Mouse (Mus musculus) gastrocnemius, adult 2 months (tissue): ENCODE measurements around the gene Kcnk3. TPM values are rescaled to one million over a fixed set of nuclear protein-coding genes. Genes with fewer than 3 reads are reported as not detected.

ENCODE experiments used
- DNase-seq: peaks from one replicate; pipeline ENCODE4 v3.0.0; 2022
- H3K27ac ChIP-seq: fragments of 200-600 bp; 2 replicates; pipeline ENCODE4 v1.8.1; 2022; ENCODE audit warnings: mild to moderate bottlenecking
- H3K4me3 ChIP-seq: fragments of 200-600 bp; 2 replicates; pipeline ENCODE4 v1.8.1; 2022; ENCODE audit warnings: mild to moderate bottlenecking, moderate library complexity
- CTCF ChIP-seq: fragments of 200-600 bp; IDR thresholded peaks from 2 replicates; pipeline ENCODE4 v1.8.1; 2022; ENCODE audit warnings: antibody characterized with exemption, mild to moderate bottlenecking, moderate library complexity
- intact Hi-C: fragments of 180-260 bp; cut with DNase I; formaldehyde crosslinking; loops from one replicate; pipeline ENCODE4 v1.15.1; 2025
- total RNA-seq, 2 experiments: library from RNA; stranded (reverse); gene quantifications; 2 replicates each; pipeline ENCODE4 v1.2.3; 2021

Gene Kcnk3
- total RNA-seq, 2 experiments from 2014 or later, result 0.26 to 0.33 TPM

DNA sequence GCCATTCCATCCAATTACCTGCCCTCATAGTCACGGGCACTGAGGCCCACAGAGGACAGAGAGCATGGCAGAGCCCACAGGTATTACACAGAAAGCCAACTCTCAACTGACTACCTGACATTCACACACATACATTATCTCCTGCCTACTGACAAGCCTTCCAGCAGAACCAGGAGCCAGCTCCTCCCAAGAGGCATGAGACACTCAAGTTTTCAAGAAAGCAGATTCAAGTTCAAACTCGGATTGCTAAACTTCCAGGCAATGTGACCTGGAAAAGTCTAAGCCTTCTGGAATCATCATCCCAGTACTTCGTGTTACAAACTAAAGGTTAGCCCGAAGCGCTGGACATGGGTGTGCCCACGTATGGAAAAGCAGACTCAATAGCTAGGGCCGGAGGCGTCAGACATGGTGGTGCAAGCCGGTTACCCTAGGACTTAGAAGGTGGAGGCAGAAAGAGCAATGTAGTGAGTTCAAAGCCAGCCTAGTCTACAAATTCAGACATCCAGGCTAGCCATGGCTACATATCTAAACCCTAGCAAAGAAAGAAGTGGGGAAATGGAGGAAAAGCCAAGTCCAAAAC, 33.3 kb downstream of the Kcnk3 start:
- DNase-seq, result no peak
- H3K4me3 ChIP-seq, result no peak overlapping the region
- H3K27ac ChIP-seq, result no peak overlapping the region
- no peak for TF ChIP-seq CTCF
- intact Hi-C loops, result no loop called here

DNA sequence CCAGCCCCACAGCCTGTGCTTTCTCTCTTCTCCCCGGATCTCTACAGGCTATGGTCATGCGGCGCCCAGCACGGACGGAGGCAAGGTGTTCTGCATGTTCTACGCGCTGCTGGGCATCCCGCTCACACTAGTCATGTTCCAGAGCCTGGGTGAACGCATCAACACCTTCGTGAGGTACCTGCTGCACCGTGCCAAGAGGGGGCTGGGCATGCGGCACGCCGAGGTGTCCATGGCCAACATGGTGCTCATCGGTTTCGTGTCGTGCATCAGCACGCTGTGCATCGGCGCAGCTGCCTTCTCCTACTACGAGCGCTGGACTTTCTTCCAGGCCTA, 33.8 kb downstream of the Kcnk3 start:
- H3K4me3 ChIP-seq, result peak overlapping the region; percentile 60
- DNase-seq, result no peak
- intact Hi-C loops, result no loop called here
- TF ChIP-seq CTCF, result no peak
- H3K27ac ChIP-seq, result no peak overlapping the region

DNA sequence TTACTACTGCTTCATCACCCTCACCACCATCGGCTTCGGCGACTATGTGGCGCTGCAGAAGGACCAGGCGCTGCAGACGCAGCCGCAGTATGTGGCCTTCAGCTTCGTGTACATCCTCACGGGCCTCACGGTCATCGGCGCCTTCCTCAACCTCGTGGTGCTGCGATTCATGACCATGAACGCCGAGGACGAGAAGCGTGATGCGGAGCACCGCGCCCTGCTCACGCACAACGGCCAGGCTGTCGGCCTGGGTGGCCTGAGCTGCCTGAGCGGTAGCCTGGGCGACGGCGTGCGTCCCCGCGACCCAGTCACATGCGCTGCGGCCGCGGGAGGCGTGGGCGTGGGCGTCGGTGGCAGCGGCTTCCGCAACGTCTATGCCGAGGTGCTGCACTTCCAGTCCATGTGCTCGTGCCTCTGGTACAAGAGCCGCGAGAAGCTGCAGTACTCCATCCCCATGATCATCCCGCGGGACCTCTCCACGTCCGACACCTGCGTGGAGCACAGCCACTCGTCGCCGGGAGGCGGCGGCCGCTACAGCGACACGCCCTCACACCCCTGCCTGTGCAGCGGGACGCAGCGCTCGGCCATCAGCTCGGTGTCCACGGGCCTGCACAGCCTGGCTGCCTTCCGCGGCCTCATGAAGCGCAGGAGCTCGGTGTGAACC, 34.3 kb downstream of the Kcnk3 start:
- intact Hi-C loops, result no loop called here

DNA sequence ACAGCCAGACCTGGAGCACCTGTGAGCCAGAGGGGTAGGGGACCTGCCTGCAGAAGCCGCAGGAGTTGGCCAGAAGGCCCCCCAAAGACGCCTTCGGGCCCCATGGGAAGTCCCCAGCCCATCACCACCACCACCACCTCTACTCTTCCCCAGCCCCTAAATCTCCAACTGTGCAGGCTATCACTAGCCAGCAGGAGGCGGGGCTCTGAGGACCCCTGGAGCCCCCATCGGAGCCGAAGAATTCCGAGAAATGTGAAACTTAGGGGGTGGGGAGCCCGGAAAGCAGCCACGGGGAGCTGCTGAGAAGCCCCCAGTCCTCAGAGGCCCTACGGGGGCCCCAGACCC, 34.8 kb downstream of the Kcnk3 start:
- DNase-seq, result no peak
- intact Hi-C loops, result no loop called here
- TF ChIP-seq CTCF, result no peak
- Histone ChIP-seq H3K4me3 (peak overlapping the region; percentile 60), H3K27ac (no peak overlapping the region)

More for the DNA sequence above, 34.3 kb downstream of the Kcnk3 start:
- no peak for TF ChIP-seq CTCF
- DNase-seq, result no peak
- Histone ChIP-seq H3K27ac (no peak overlapping the region), H3K4me3 (peak overlapping the region; percentile 60)

DNA sequence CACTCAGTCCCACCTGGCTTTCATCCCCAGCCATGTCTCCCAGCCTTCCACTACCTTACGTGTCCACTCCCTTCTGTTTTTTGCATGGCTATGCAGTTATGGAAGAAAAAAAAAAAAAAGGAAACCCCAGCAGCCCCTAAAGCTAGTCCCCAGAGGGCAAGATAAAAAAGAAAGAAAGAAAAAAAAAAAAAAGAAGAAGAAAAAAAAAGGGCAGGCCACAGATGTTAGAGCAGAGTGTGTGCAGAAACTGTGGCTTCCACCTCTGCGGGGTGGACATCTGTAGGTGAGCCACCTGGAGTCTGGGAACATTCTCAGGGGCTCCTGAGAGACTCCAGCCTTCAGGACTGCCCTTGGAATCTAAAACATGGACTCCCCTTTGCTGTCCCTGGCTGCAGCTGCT, 35.4 kb downstream of the Kcnk3 start:
- H3K27ac ChIP-seq, result no peak overlapping the region
- DNase-seq, result no peak
- TF ChIP-seq CTCF, result no peak
- intact Hi-C loops, result no loop called here
- H3K4me3 ChIP-seq, result no peak overlapping the region

DNA sequence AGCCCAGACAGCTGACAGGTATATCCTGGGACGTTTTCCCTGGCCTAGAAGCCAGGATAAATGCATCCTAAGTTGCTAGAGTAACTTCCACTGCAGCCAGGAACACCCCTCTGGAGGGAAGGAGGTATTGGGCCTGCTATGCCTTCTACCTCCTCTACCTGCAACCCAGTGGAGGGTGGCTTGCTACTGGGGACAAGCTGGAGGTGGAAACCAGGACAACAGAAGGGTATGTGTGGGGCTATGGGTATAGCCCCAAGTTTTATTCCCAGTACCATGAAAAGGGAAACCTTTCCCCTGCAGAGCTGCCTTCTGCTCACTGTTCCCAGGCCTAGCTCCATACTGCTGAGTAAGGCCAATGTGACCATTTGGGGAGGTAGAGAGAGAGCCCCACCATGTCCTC, 36.3 kb downstream of the Kcnk3 start:
- intact Hi-C loops, result no loop called here

DNA sequence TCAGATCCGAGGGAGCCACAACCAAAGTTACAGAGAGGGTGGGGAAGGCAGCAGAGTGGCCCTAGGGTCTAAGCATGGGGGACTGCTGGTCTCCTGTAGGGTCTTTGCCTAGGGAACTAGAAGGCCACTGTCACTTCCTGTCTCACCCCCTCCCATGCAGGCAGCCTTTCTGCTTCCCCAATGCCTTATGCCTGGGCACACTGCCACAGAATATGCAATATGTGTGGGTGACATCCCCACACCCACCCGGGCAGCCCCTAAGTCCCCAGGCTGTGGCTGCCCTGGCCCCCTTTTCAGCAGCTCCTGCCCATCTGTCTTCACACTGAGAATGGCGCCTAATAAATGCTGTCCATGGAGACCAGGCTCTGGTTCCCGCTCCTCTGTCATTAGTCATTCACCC, 36.9 kb downstream of the Kcnk3 start:
- TF ChIP-seq CTCF, result no peak
- Histone ChIP-seq H3K4me3 (no peak overlapping the region), H3K27ac (no peak overlapping the region)
- DNase-seq, result no peak
- intact Hi-C loops, result no loop called here

More for the DNA sequence above, 36.3 kb downstream of the Kcnk3 start:
- DNase-seq, result no peak
- Histone ChIP-seq H3K27ac (no peak overlapping the region), H3K4me3 (no peak overlapping the region)
- TF ChIP-seq CTCF, result no peak

DNA sequence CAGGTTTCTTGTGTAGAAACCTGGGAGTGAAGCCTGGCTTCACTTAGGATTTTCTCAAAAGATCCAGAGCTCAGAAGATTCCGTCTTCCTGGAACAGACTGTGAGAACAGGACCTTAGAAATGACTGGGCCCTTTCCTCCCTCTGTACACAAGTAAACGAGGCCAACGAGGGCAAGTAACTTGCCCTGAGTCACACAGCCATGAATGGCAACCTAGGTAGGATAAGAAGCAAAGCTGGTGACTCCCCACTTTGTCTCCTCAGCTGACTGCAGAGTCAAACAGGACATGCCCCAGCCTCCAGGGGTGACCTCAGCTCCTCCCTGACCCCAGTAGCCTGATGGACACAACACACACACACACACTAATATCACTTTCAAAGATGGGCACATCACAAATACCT, 37.4 kb downstream of the Kcnk3 start:
- no peak overlapping the region for H3K27ac ChIP-seq
- no peak for TF ChIP-seq CTCF
- no peak overlapping the region for H3K4me3 ChIP-seq
- DNase-seq, result no peak
- intact Hi-C loops, result no loop called here

DNA sequence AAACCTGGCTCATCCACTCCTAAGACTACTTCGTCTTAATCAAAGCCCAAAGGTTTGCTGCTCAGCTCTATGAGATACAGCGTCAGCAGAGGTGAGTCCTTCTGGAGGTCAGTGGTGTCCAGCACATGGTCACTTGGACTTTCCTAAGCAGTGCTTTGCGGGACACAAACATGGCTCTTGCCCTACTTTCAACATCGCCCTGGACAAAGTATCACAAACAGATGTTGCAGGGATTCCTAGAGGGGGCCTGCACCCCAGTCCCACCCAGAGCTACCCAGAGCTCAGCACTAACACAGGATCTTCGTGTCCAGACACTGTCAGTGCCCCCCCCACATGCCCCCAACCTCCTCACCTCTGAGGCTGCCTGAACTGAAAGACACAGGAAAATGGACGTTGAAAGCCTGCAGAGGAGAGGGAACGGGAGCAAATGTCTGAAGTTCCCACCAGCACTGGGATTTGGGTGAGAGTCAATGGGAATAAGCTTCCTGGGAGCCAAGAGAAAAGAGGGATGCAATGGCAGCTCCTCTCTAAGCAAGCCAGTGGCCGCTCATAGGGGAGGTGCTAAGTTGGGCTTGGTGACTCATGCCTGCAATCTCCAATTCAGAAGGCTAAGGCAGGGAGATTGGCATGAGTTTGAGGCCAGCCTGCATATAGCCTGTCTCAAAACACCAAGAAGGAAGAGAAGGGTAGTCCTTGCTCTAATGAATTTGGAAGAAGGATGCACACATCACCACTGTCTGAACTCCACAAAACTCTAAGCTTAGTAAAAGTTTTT, 38.5 kb downstream of the Kcnk3 start:
- DNase-seq, result no peak
- no peak overlapping the region for H3K27ac ChIP-seq
- no peak for TF ChIP-seq CTCF
- intact Hi-C loops, result no loop called here
- no peak overlapping the region for H3K4me3 ChIP-seq

DNA sequence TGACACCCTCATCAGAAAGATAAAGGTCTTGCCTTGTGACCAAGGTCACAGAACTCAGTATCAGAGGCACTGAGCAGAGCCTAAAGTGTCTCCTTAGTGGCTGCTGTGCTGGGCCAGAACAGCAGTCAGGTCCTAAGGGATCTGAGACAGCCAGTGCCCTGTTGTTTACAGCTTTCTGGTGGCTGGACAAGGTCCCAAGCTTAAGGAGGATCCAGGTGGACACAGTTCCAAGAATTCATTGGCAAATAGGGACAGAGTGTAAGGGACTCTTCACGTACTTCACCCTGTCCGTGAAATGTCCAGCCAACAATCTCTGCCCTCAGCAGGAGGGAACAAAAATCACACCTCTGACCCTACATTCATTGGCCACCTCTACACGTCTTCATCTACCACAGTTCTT, 40.5 kb downstream of the Kcnk3 start:
- no peak overlapping the region for H3K4me3 ChIP-seq
- H3K27ac ChIP-seq, result no peak overlapping the region
- intact Hi-C loops, result no loop called here
- DNase-seq, result no peak
- TF ChIP-seq CTCF, result no peak

DNA sequence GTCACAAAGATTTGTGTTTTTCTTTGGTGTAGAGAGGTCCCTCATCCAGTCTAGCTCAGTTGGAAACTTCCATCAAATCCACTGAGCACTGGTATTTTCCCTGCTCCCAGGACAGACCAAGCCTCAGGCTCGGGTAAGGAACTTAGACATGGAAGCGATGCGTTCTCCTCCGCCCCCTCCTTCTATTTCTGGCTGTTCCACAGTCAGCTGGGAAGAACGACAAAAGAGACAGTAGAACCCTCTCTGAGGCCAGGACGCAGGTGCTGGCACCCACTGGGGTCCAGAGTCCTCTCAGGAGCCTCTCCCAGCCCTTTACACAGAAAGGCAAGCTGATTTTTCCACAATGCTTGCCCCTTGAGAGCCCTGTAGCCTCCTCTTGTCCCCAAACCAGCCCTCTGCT, 42.4 kb downstream of the Kcnk3 start:
- Histone ChIP-seq H3K4me3 (no peak overlapping the region), H3K27ac (no peak overlapping the region)
- intact Hi-C loops, result no loop called here
- DNase-seq, result no peak
- TF ChIP-seq CTCF, result no peak

DNA sequence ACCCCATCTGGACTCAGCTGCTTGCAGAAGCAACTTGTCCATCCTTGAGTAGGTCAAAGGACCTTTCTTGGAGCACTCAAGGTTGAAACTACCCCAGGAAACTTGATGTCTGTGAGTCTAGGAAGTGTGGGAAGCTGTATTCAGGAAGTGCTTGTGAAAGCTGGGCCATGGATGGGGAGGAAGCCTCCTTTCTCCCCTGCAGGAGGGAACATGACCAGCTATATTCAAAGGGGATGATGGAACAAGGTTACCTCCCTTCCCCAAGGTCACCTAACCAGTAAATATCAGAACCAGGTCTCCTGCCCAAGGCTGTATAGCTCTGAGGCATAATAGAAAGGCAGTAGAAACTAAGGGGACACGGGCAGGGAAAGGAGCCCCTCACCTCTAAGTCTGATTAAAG, 44.2 kb downstream of the Kcnk3 start:
- Histone ChIP-seq H3K27ac (no peak overlapping the region), H3K4me3 (no peak overlapping the region)
- no peak for TF ChIP-seq CTCF
- DNase-seq, result no peak
- intact Hi-C loops, result no loop called here

DNA sequence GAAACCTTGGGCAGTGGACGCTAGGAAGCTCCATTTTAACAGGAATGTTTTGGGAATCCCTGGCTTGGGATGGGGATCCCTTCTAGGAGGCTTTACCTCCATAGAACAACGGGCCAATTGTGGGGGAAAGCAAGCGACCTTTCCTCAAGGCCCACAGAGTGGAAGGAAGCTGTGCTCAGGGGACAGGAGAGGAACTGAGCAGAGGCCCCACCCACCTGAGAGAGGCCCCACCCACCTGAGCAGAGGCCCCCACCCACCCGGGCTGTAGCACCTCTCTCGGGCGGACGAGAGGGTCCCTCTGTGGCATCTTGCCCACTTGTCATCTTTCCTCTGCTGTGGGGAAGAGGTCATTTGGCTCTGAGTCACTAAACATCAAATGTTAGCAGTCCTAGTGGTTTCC, 49.0 kb downstream of the Kcnk3 start:
- DNase-seq, result no peak
- Histone ChIP-seq H3K4me3 (no peak overlapping the region), H3K27ac (no peak overlapping the region)
- no peak for TF ChIP-seq CTCF
- intact Hi-C loops, result loop anchor here (5.0 kb wide), 1 partner anchor 215 kb away; no protein-coding TSS in a partner anchor
